ENCODE assay signal across 27 mouse cellular contexts in the genomic region with DNA sequence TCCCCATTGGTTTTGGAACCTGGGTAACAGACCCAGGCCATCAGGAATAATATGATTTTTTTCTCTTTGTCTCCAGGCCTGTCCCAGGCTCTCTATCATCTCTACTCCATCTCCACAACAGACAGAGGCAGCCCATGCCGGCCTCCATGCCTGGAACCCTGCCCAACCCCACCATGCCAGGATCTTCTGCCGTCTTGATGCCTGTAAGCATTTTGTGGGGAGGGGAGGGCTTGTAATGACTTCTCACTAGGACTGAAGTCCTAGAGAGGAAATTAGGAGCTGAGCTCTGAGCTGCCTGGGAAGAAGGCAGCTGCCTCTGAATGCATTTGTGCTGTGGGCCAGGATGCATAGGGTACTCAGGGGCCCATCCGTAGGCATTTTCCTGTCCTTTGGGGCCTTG.
DNase-seq lines count a peak whose midpoint lies in the region; ATAC-seq lines count a peak whose summit lies in the region.
"Had no signal": no experiment of that assay in that cellular context is flagged by ENCODE, and none has a peak within 500 bp of the region (broad histone marks: within the 10 kb centered on the region; RNA-seq: fewer than 3 reads in every experiment).

No protein-coding gene starts in this region.

- no peak overlapping the region for H3K4me2 ChIP-seq in forebrain, embryonic 14.5 days (ENCODE audit: low read length)
- H3K4me2 ChIP-seq in heart, embryonic 12.5 days = no peak overlapping the region
- H3K4me2 ChIP-seq: embryonic facial prominence, embryonic 15.5 days; forebrain, embryonic 13.5 days; hindbrain, embryonic 13.5 days; limb, embryonic 15.5 days; liver, embryonic 13.5 days; midbrain, embryonic 12.5 days; neural tube, embryonic 12.5 days had no signal

- WGBS in forebrain, embryonic 10.5 days = 86% methylated on average over 3 of the region's 3 CpGs
- WGBS in forebrain, embryonic 14.5 days = 69% methylated on average over 3 of the region's 3 CpGs
- WGBS in heart, embryonic 12.5 days = 52% methylated on average over 3 of the region's 3 CpGs

- H3K9ac ChIP-seq in forebrain, embryonic 14.5 days (ENCODE audit: low read length) = no peak overlapping the region
- no peak overlapping the region for H3K9ac ChIP-seq in heart, embryonic 12.5 days
- H3K9ac ChIP-seq: embryonic facial prominence, embryonic 15.5 days; forebrain, embryonic 13.5 days; hindbrain, embryonic 13.5 days; limb, embryonic 15.5 days; liver, embryonic 13.5 days; midbrain, embryonic 12.5 days; neural tube, embryonic 12.5 days had no signal

- intact Hi-C loops in heart, postnatal 36 days (cut with DNase I) = no loop called here

- H3K9me3 ChIP-seq in forebrain, embryonic 10.5 days = peaks cover 4% of the 10 kb centered on the region; the same call in 1 of the 2 replicates
- no peaks in the 10 kb centered on the region for H3K9me3 ChIP-seq in forebrain, embryonic 14.5 days (replicated peaks; ENCODE audit: control insufficient read depth, low read length)
- H3K9me3 ChIP-seq in heart, embryonic 12.5 days (replicated peaks) = 0 out of 2 replicates have a peak, but pooled peaks cover 2% of the 10 kb centered on the region
- H3K9me3 ChIP-seq: embryonic facial prominence, embryonic 15.5 days; forebrain, embryonic 13.5 days; hindbrain, embryonic 13.5 days; limb, embryonic 15.5 days; liver, embryonic 13.5 days; midbrain, embryonic 12.5 days; neural tube, embryonic 12.5 days had no signal

- no peak for ATAC-seq in forebrain, embryonic 14.5 days
- ATAC-seq in heart, embryonic 12.5 days (ENCODE audit: insufficient number of reproducible peaks, low FRiP score) = peak; percentile 29; the same call in 1 of the 2 replicates
- ATAC-seq: forebrain, embryonic 13.5 days; intestine, embryonic 16.5 days; Patski had no signal

- no peaks in the 10 kb centered on the region for H3K27me3 ChIP-seq in forebrain, embryonic 10.5 days (ENCODE audit: poor library complexity, severe bottlenecking)
- H3K27me3 ChIP-seq in forebrain, embryonic 14.5 days (replicated peaks; ENCODE audit: control insufficient read depth, insufficient read depth, low read length) = no peaks in the 10 kb centered on the region
- no peaks in the 10 kb centered on the region for H3K27me3 ChIP-seq in heart, embryonic 12.5 days (replicated peaks)
- H3K27me3 ChIP-seq: embryonic facial prominence, embryonic 15.5 days; forebrain, embryonic 13.5 days; hindbrain, embryonic 13.5 days; limb, embryonic 15.5 days; liver, embryonic 13.5 days; midbrain, embryonic 12.5 days; neural tube, embryonic 12.5 days; Patski had no signal

- peaks cover 7% of the 10 kb centered on the region for H3K4me1 ChIP-seq in forebrain, embryonic 10.5 days
- H3K4me1 ChIP-seq in forebrain, embryonic 14.5 days (ENCODE audit: control insufficient read depth, insufficient read depth, low read length) = no peaks in the 10 kb centered on the region
- H3K4me1 ChIP-seq in heart, embryonic 12.5 days (replicated peaks) = peaks cover 35% of the 10 kb centered on the region
- H3K4me1 ChIP-seq: liver, embryonic 13.5 days; megakaryocyte, embryonic 14.5 days; midbrain, embryonic 12.5 days; neural tube, embryonic 12.5 days had no signal

- peak overlapping the region; percentile 9; the same call in 1 of the 2 replicates for H3K27ac ChIP-seq in forebrain, embryonic 10.5 days
- H3K27ac ChIP-seq in forebrain, embryonic 14.5 days (ENCODE audit: low read depth, low read length) = no peak overlapping the region
- peak overlapping the region; percentile 77 for H3K27ac ChIP-seq in heart, embryonic 12.5 days (ENCODE audit: poor library complexity, severe bottlenecking)
- H3K27ac ChIP-seq: forebrain, embryonic 13.5 days; hindbrain, embryonic 13.5 days; kidney, postnatal 0 days; limb, embryonic 15.5 days; liver, embryonic 13.5 days; midbrain, embryonic 12.5 days; neural tube, embryonic 12.5 days had no signal

- peaks cover 4% of the 10 kb centered on the region; the same call in 1 of the 2 replicates for H3K36me3 ChIP-seq in forebrain, embryonic 10.5 days (replicated peaks)
- no peaks in the 10 kb centered on the region for H3K36me3 ChIP-seq in forebrain, embryonic 14.5 days (ENCODE audit: control insufficient read depth, insufficient read depth, low read length)
- H3K36me3 ChIP-seq in heart, embryonic 12.5 days = peaks cover 20% of the 10 kb centered on the region
- H3K36me3 ChIP-seq: hindbrain, embryonic 13.5 days; liver, embryonic 13.5 days; midbrain, embryonic 12.5 days; neural tube, embryonic 12.5 days had no signal

- H3K4me3 ChIP-seq in forebrain, embryonic 10.5 days = no peak overlapping the region
- no peak overlapping the region for H3K4me3 ChIP-seq in forebrain, embryonic 14.5 days (ENCODE audit: low read depth, low read length)
- no peak overlapping the region for H3K4me3 ChIP-seq in heart, embryonic 12.5 days
- H3K4me3 ChIP-seq: embryonic facial prominence, embryonic 15.5 days; forebrain, embryonic 13.5 days; hindbrain, embryonic 13.5 days; limb, embryonic 15.5 days; liver, embryonic 13.5 days; megakaryocyte, embryonic 14.5 days; midbrain, embryonic 12.5 days; myocyte; neural tube, embryonic 12.5 days had no signal

- DNase-seq in forebrain, embryonic 10.5 days (ENCODE audit: extremely low spot score, low spot score) = no peak
- no peak for DNase-seq in forebrain, embryonic 14.5 days (ENCODE audit: low spot score)
- DNase-seq in heart, postnatal 36 days = no peak
- peak; percentile 10 for DNase-seq in kidney, postnatal 10 days
- DNase-seq in kidney, postnatal 4 days = no peak
- no peak for DNase-seq in right cerebral cortex, postnatal 25 days
- DNase-seq: cerebellum, adult 9-11 months; heart, postnatal 10 days; layer of hippocampus, adult 9-11 months; liver, embryonic 13.5 days; lung, adult 18-20 months; right cerebral cortex, adult 18-20 months; right cerebral cortex, postnatal 4 days; thymus, adult 2 months; thymus, postnatal 36 days had no signal
